Mouse (Mus musculus) adipocyte (in vitro differentiated cells): ENCODE measurements around the gene Rab8a.
A peak's percentile ranks its signal among the peaks of the same experiment; 100 is the strongest.

ENCODE experiments used
- DNase-seq: peaks from one replicate; pipeline ENCODE4 v3.0.0-alpha.2; 2016; ENCODE audit warnings: low spot score

The Rab8a gene

GRCm38 (mm10) chr8:72146556-72146955, 14.4 kb upstream of the Rab8a start:
- DNase-seq: no peak

GRCm38 (mm10) chr8:72147266-72147665, 13.7 kb upstream of the Rab8a start:
- no peak for DNase-seq

GRCm38 (mm10) chr8:72149056-72149455, 11.9 kb upstream of the Rab8a start:
- DNase-seq: no peak

- DNase-seq: no peak
Measured at GRCm38 (mm10) chr8:72151418-72152078, 9.5 kb upstream of the Rab8a start.

GRCm38 (mm10) chr8:72153382-72153781, 7.6 kb upstream of the Rab8a start:
- no peak for DNase-seq

GRCm38 (mm10) chr8:72158096-72158495, 2.9 kb upstream of the Rab8a start:
- DNase-seq: no peak

GRCm38 (mm10) chr8:72158726-72159125, 2.3 kb upstream of the Rab8a start:
- DNase-seq: peak; percentile 24

GRCm38 (mm10) chr8:72160007-72160406, 993 bp upstream of the Rab8a start:
- no peak for DNase-seq

- no peak for DNase-seq
Measured at GRCm38 (mm10) chr8:72162821-72163220, 1.8 kb downstream of the Rab8a start.

- DNase-seq: no peak
Measured at GRCm38 (mm10) chr8:72169098-72169668, 8.2 kb downstream of the Rab8a start.

GRCm38 (mm10) chr8:72169681-72170249, 8.8 kb downstream of the Rab8a start:
- no peak for DNase-seq

- DNase-seq: peak; percentile 81
Measured at GRCm38 (mm10) chr8:72177346-72177925, 16.4 kb downstream of the Rab8a start.

- DNase-seq: peak; percentile 83
Measured at GRCm38 (mm10) chr8:72183554-72184202, 22.7 kb downstream of the Rab8a start.

GRCm38 (mm10) chr8:72187793-72188331, 26.9 kb downstream of the Rab8a start:
- no peak for DNase-seq

GRCm38 (mm10) chr8:72189417-72190214, 28.6 kb downstream of the Rab8a start, which contains the start of gene Hsh2d:
TSS of gene Hsh2d (plus strand) at chr8:72189638.
- DNase-seq: no peak

- no peak for DNase-seq
Measured at GRCm38 (mm10) chr8:72190215-72190539, 29.2 kb downstream of the Rab8a start.

- no peak for DNase-seq
Measured at GRCm38 (mm10) chr8:72192065-72192464, 31.1 kb downstream of the Rab8a start.

- no peak for DNase-seq
Measured at GRCm38 (mm10) chr8:72197997-72198396, 37.0 kb downstream of the Rab8a start.

- no peak for DNase-seq
Measured at GRCm38 (mm10) chr8:72208582-72208981, 47.6 kb downstream of the Rab8a start.

GRCm38 (mm10) chr8:72210222-72210621, 49.2 kb downstream of the Rab8a start:
- no peak for DNase-seq

- DNase-seq: no peak
Measured at GRCm38 (mm10) chr8:72210710-72211109, 49.7 kb downstream of the Rab8a start.

- no peak for DNase-seq
Measured at GRCm38 (mm10) chr8:72211846-72212245, 50.8 kb downstream of the Rab8a start.
